ENCODE assay signal across 11 mouse cellular contexts in genomic region chr2:33584937-33585910, GRCm38 (mm10). TPM values are rescaled to one million over a fixed set of nuclear protein-coding genes. Genes with fewer than 3 reads are reported as not detected.
A peak's percentile ranks its signal among the peaks of the same experiment; 100 is the strongest.
DNase-seq lines count a peak whose midpoint lies in the region; ATAC-seq and TF ChIP-seq lines count a peak whose summit lies in the region.
"Had no signal": no experiment of that assay in that cellular context is flagged by ENCODE, and none has a peak within 500 bp of the region (broad histone marks: within the 10 kb centered on the region; RNA-seq: fewer than 3 reads in every experiment).

No protein-coding gene starts in this region.

- ATAC-seq in midbrain, embryonic 13.5 days: peak; percentile 38

- peak overlapping the region; percentile 9; the same call in 1 of the 2 replicates for H3K4me2 ChIP-seq in midbrain, embryonic 13.5 days (replicated peaks)
- H3K4me2 ChIP-seq: liver, embryonic 15.5 days had no signal

- H3K27ac ChIP-seq in heart, embryonic 10.5 days: peak overlapping the region; percentile 74
- peak overlapping the region; percentile 72 for H3K27ac ChIP-seq in hindbrain, embryonic 10.5 days
- peak overlapping the region; percentile 81 for H3K27ac ChIP-seq in midbrain, embryonic 13.5 days
- H3K27ac ChIP-seq: heart, adult 2 months; kidney, postnatal 0 days; liver, embryonic 15.5 days had no signal

- TF ChIP-seq POLR2A in brain, embryonic 14.5 days (IDR thresholded peaks at IDR 0.05; ENCODE audit: borderline replicate concordance, extremely low read depth, insufficient read depth, insufficient read length, poor library complexity, severe bottlenecking): no peak

- TF ChIP-seq CTCF in brain, embryonic 14.5 days (IDR thresholded peaks at IDR 0.05; ENCODE audit: borderline replicate concordance, extremely low read depth, insufficient read depth, insufficient read length): no peak

- 30% methylated on average over 29 of the region's 29 CpGs for WGBS in heart, embryonic 10.5 days
- WGBS in hindbrain, embryonic 10.5 days: 18% methylated on average over 29 of the region's 29 CpGs
- WGBS in midbrain, embryonic 13.5 days: 15% methylated on average over 29 of the region's 29 CpGs

- intact Hi-C loops in heart, postnatal 36 days (cut with DNase I): no loop called here

- no peak overlapping the region; the same call in 1 of the 2 replicates for H3K9ac ChIP-seq in midbrain, embryonic 13.5 days (replicated peaks)
- H3K9ac ChIP-seq: liver, embryonic 15.5 days had no signal

- H3K36me3 ChIP-seq in heart, embryonic 10.5 days: no peaks in the 10 kb centered on the region
- H3K36me3 ChIP-seq in hindbrain, embryonic 10.5 days: no peaks in the 10 kb centered on the region
- no peaks in the 10 kb centered on the region for H3K36me3 ChIP-seq in midbrain, embryonic 13.5 days
- H3K36me3 ChIP-seq: liver, embryonic 15.5 days had no signal

- H3K4me3 ChIP-seq in heart, embryonic 10.5 days: no peak overlapping the region
- H3K4me3 ChIP-seq in hindbrain, embryonic 10.5 days: peak overlapping the region; percentile 4; the same call in 1 of the 2 replicates
- H3K4me3 ChIP-seq in midbrain, embryonic 13.5 days (replicated peaks): no peak overlapping the region
- H3K4me3 ChIP-seq: heart, adult 2 months; liver, embryonic 15.5 days had no signal

- no peak for DNase-seq in heart, embryonic 10.5 days (ENCODE audit: low spot score)
- no peak for DNase-seq in heart, postnatal 36 days
- DNase-seq in brain, embryonic 14.5 days (ENCODE audit: low read depth): peak; percentile 68
- peak; percentile 67 for DNase-seq in hindbrain, embryonic 10.5 days (ENCODE audit: low spot score)
- no peak for DNase-seq in cerebellum, adult 18-20 months
- no peak for DNase-seq in thymus, adult 18-20 months
- DNase-seq in layer of hippocampus, postnatal 36 days: no peak
- DNase-seq: heart, adult 2 months had no signal

- H3K4me1 ChIP-seq in heart, embryonic 10.5 days: peaks cover 47% of the 10 kb centered on the region
- H3K4me1 ChIP-seq in hindbrain, embryonic 10.5 days (replicated peaks): peaks cover 82% of the 10 kb centered on the region
- peaks cover 63% of the 10 kb centered on the region for H3K4me1 ChIP-seq in midbrain, embryonic 13.5 days (replicated peaks)

- peaks cover 85% of the 10 kb centered on the region for H3K27me3 ChIP-seq in heart, embryonic 10.5 days (ENCODE audit: insufficient read depth, poor library complexity, severe bottlenecking)
- peaks cover 97% of the 10 kb centered on the region for H3K27me3 ChIP-seq in hindbrain, embryonic 10.5 days (ENCODE audit: insufficient read depth, poor library complexity, severe bottlenecking)
- peaks cover 89% of the 10 kb centered on the region for H3K27me3 ChIP-seq in midbrain, embryonic 13.5 days

- no peaks in the 10 kb centered on the region for H3K9me3 ChIP-seq in heart, embryonic 10.5 days
- no peaks in the 10 kb centered on the region for H3K9me3 ChIP-seq in hindbrain, embryonic 10.5 days
- no peaks in the 10 kb centered on the region for H3K9me3 ChIP-seq in midbrain, embryonic 13.5 days
- H3K9me3 ChIP-seq: liver, embryonic 15.5 days had no signal

RNA-seq across cellular contexts. Expression of gene Lmx1b, which starts 55.1 kb away (rescaled TPM):
- polyA plus RNA-seq in heart, embryonic 10.5 days (2016; fragmentation: Nextera tagmentation; extraction: Ambion mirVana): 0.11 and 0.83 TPM in 2 replicates
- under 1 TPM; 0.05 to 0.08 TPM for total RNA-seq in heart, postnatal 36 days (2021)
- 2.9 and 16.0 TPM in 2 replicates for polyA plus RNA-seq in brain, embryonic 14.5 days (2012; rRNA removed)
- 2.5 and 7.7 TPM in 2 replicates for polyA plus RNA-seq in hindbrain, embryonic 10.5 days (2016; fragmentation: Nextera tagmentation; extraction: Ambion mirVana)
- 2.5 and 2.7 TPM in 2 replicates for polyA plus RNA-seq in midbrain, embryonic 13.5 days (2015; fragmentation: Nextera tagmentation; extraction: Ambion mirVana)
- total RNA-seq in layer of hippocampus, postnatal 36 days (2021): under 1 TPM; 0.07 to 0.18 TPM
- polyA plus RNA-seq: liver, embryonic 15.5 days had no signal

Comparison
In these comparisons a context has a peak if more than half of its experiments do, and no peak if none do; other contexts are left out.
1. DNase-seq: peak in brain, embryonic 14.5 days (single experiment) and hindbrain, embryonic 10.5 days (single experiment); none in heart, embryonic 10.5 days (single experiment), heart, postnatal 36 days (0 of 2), cerebellum, adult 18-20 months (0 of 2), thymus, adult 18-20 months (0 of 2) and layer of hippocampus, postnatal 36 days (0 of 2).
2. Peak in every context shown above with its lines, with median percentiles within 50 percentile points of each other: H3K27ac ChIP-seq.